Mouse (Mus musculus) gastrocnemius, postnatal 36 days (tissue): ENCODE results near the gene Gm21293. TPM values are rescaled to one million over a fixed set of nuclear protein-coding genes. Genes with fewer than 3 reads are reported as not detected.
"Not testable (repeated sequence)": the region's sequence is repeated elsewhere in the genome, so short reads cannot be mapped to it uniquely, and the experiment has no call there.

ENCODE experiments used
- DNase-seq, 2 experiments: peaks; one replicate each; pipeline ENCODE4 v3.0.0; 2022
- intact Hi-C: fragments of 180-260 bp; cut with DNase I; formaldehyde crosslinking; loops from one replicate; pipeline ENCODE4 v1.15.1; 2025
- long read RNA-seq, 2 experiments: library from polyadenylated mRNA; stranded (forward); transcript quantifications; one replicate each; pipeline ENCODE4 v2.0.0; 2021
- total RNA-seq, 2 experiments: library from RNA; stranded (reverse); gene quantifications; 2 replicates each; pipeline ENCODE4 v1.2.3; 2021

The Gm21293 gene
- not detected for total RNA-seq
- long read RNA-seq, experiment 1: 0 reads
- long read RNA-seq, experiment 2: 0 reads

- intact Hi-C loops, DNase-seq: not testable (repeated sequence)
These were observed at the start of gene Gm21293 for GRCm38 (mm10) chr10:104142687-104143086. TSS of gene Gm21293 (plus strand) at chr10:104142987.

DNA sequence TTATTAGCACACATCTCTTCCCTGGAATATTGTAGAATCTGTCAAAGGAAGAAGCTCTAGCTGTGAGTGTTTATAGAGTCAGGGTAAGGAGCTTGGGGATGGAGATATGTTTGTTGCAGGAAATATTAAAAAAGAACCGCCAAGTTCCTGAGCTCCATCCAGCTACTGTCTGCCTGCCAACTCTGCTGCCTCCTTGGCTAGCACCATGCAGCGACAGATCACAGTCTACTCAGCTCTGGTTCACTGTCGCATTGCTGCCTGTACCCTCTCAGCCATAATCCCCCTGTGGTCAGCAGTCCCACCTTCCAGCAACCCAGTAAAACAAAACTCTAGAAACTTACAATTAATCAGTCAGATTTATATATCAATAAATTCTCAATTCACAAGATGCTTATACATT is 32.7 kb upstream of the Gm21293 start:
- intact Hi-C loops: no loop called here
- DNase-seq: no peak

- DNase-seq: no peak
These were observed 24.5 kb upstream of the Gm21293 start for GRCm38 (mm10) chr10:104118312-104118711.

GRCm38 (mm10) chr10:104151197-104151596 is 8.4 kb downstream of the Gm21293 start, which contains the start of gene Gm6763:
TSS of gene Gm6763 (plus strand) at chr10:104151497.
- DNase-seq, intact Hi-C loops: not testable (repeated sequence)

More at GRCm38 (mm10) chr10:104118312-104118711, 24.5 kb upstream of the Gm21293 start:
- intact Hi-C loops: no loop called here

- intact Hi-C loops, DNase-seq: not testable (repeated sequence)
These were observed 16.9 kb downstream of the Gm21293 start, which contains the start of gene Gm8764 for GRCm38 (mm10) chr10:104159706-104160105. TSS of gene Gm8764 (plus strand) at chr10:104160006.

DNA sequence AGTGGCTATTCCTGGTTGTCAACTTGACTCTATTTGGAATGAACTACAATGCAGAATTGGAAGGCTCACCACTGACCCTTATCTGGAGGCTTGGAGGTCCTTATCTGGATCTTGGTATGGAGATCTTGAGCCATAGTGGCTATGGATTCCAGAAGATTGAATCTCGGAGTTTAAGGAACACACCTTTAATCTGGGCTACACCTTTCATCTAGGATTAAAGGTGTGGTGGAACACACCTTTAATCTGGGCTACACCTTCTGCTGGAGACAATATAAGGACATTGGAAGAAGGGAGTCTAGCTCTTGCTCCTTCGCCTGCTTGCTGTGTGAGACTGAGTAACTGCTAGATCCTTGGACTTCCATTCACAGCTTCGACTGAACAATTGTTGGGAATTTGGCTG is 25.4 kb downstream of the Gm21293 start, which contains the start of gene Gm21304:
Gm21304 (plus strand) TSS at position 301 of the 400 bp plus-strand sequence.
- intact Hi-C loops: not testable (repeated sequence)

DNA sequence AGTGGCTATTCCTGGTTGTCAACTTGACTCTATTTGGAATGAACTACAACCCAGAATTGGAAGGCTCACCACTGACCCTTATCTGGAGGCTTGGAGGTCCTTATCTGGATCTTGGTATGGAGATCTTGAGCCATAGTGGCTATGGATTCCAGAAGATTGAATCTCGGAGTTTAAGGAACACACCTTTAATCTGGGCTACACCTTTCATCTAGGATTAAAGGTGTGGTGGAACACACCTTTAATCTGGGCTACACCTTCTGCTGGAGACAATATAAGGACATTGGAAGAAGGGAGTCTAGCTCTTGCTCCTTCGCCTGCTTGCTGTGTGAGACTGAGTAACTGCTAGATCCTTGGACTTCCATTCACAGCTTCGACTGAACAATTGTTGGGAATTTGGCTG is 33.9 kb downstream of the Gm21293 start, which contains the start of gene Gm21312:
Gm21312 (plus strand) TSS at position 301 of the 400 bp plus-strand sequence.
- intact Hi-C loops, DNase-seq: not testable (repeated sequence)

More for the DNA sequence above, 25.4 kb downstream of the Gm21293 start, which contains the start of gene Gm21304:
- DNase-seq: not testable (repeated sequence)

GRCm38 (mm10) chr10:104185233-104185632 is 42.4 kb downstream of the Gm21293 start, which contains the start of gene Gm20765:
TSS of gene Gm20765 (plus strand) at chr10:104185533.
- DNase-seq, intact Hi-C loops: not testable (repeated sequence)

GRCm38 (mm10) chr10:104193742-104194141 is 51.0 kb downstream of the Gm21293 start, which contains the start of gene Gm4340:
TSS of gene Gm4340 (plus strand) at chr10:104194042.
- DNase-seq, intact Hi-C loops: not testable (repeated sequence)

Other genes with a start within 250 kb of the Gm21293 start
- gene Gm6763, start 8.5 kb downstream of the Gm21293 start, total RNA-seq: not detected
- gene Gm8764, start 17.0 kb downstream of the Gm21293 start, total RNA-seq: not detected
- not detected for gene Gm21304, start 25.5 kb downstream of the Gm21293 start, total RNA-seq
- gene Gm21312, start 34.0 kb downstream of the Gm21293 start, total RNA-seq: not detected
- not detected for gene Gm20765, start 42.5 kb downstream of the Gm21293 start, total RNA-seq
- not detected for gene Gm4340, start 51.1 kb downstream of the Gm21293 start, total RNA-seq